Mouse (Mus musculus) T-helper 17 cell (primary cell): ENCODE data around the gene 4931406C07Rik.

Source experiments
- in situ Hi-C, 2 experiments: fragments of 300-600 bp; cut with MboI, MseI; formaldehyde crosslinking; loops; 1 replicate in 1 of 2; 2 replicates in 1 of 2; pipeline ENCODE4 v1.15.1; 2025; ENCODE audit warnings: high pct_unique_total_duplicates in 2 of 2

The 4931406C07Rik gene

DNA sequence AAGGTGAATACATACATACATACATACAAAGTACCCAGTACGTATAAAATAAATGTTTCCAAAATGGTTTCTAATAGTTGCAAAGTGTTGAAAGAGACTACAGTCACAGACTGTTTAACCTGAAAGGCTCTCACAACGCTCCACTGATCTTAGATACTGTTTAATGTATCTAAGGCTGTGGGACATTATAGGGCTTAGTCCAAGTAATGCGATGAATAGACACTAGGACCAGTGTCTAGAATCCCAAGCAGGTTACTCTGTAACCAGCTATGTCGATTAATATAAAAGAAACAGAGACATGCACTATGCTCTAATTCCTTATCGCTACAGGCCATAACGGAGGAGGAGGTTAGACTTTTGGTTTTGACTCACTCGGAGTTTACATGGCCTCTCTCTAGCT lies 9.1 kb downstream of the 4931406C07Rik start:
- in situ Hi-C loops: no loop called here

GRCm38 (mm10) chr9:15289251-15289650 lies 17.0 kb downstream of the 4931406C07Rik start:
- in situ Hi-C loops: loop anchor here in 1 of 2 experiments (5.0 kb wide), 1 partner anchor 97 kb away; no protein-coding TSS in a partner anchor

- in situ Hi-C loops: loop anchor here in 1 of 2 experiments (5.0 kb wide), 1 partner anchor 96 kb away; no protein-coding TSS in a partner anchor
Observed at GRCm38 (mm10) chr9:15288402-15288801, 17.8 kb downstream of the 4931406C07Rik start.

- in situ Hi-C loops: loop anchor here in 1 of 2 experiments (5.0 kb wide), 1 partner anchor 96 kb away; no protein-coding TSS in a partner anchor
Observed at GRCm38 (mm10) chr9:15287846-15288245, 18.4 kb downstream of the 4931406C07Rik start.

GRCm38 (mm10) chr9:15285443-15285842 lies 20.8 kb downstream of the 4931406C07Rik start:
- in situ Hi-C loops: loop anchor here in 1 of 2 experiments (5.0 kb wide), 1 partner anchor 93 kb away; no protein-coding TSS in a partner anchor

GRCm38 (mm10) chr9:15280491-15280879 lies 25.8 kb downstream of the 4931406C07Rik start:
- in situ Hi-C loops: no loop called here

DNA sequence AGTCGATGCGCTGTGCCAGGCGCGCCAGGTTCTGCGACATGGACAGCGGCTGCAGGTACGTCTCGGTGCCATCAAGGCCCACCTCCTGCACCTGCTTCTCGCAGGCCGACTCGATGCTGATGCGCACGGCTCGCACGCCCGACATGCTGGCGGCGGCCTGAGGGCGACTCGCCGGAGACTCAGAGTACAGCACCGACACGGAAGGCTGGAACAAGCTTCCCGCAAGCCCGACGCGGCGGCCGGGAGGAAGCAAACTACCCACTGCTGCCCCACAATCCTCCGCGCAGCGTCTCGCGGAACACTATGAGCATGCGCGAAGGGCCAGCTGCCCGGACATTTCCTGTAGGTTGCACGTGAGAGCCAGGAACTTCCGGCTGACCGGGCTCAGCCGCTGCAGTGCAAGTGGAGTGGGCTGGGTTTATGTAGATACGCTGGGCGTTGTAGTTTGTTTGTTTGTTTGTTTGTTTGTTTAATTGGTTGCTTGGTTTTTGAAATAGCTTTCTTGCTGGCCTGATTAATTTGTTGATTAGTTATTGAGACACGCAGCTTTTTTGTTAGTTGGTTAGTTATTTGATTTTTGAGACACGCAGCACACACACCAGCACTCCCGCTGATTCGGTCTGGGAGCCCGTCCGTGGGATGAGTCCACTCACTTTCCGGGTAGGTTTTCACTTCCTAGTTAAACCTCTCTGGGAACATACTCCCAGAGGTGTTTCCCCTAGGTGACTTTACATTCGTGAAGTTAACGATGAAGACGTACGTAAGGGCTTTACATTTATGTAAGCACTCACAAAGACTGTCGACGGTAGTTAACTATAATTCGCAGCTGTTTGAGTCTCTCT lies 26.4 kb downstream of the 4931406C07Rik start, which contains the start of gene Med17:
Med17 (minus strand) TSS at position 283 of the 842 bp plus-strand sequence.
- in situ Hi-C loops: no loop called here

DNA sequence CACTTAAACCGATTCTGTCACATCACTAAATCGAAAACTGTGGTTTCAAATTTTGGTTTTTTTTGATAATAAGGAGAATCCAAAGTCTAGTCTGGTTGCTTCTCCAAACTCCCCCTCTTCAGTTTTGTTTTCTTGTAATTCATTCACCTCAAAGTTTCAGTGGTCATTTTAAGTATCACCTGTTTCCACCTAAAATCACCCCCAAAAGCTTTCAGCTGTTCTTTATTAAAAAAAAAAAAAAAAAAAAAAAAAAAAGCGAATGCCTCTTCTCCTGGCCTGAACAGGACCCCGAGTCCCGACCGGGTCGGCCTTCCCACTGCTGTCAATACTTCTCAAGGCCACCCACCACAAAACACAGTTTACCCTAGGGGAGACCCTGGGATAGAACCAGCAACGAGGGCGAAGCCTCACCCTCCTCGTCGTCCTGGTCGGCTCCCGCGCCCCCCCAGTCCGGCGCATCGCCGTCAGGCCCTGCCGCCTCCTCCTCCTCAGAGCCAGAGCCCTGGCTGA lies 27.1 kb downstream of the 4931406C07Rik start:
- in situ Hi-C loops: no loop called here

GRCm38 (mm10) chr9:15278343-15278742 lies 27.9 kb downstream of the 4931406C07Rik start:
- in situ Hi-C loops: no loop called here

- in situ Hi-C loops: no loop called here
Observed at GRCm38 (mm10) chr9:15276855-15277254, 29.4 kb downstream of the 4931406C07Rik start.

GRCm38 (mm10) chr9:15273981-15274380 lies 32.3 kb downstream of the 4931406C07Rik start:
- in situ Hi-C loops: loop anchor here in 1 of 2 experiments (5.0 kb wide), 1 partner anchor 457 kb away; no protein-coding TSS in a partner anchor

GRCm38 (mm10) chr9:15263487-15263886 lies 42.8 kb downstream of the 4931406C07Rik start:
- in situ Hi-C loops: no loop called here

- in situ Hi-C loops: no loop called here
Observed at GRCm38 (mm10) chr9:15261980-15262379, 44.3 kb downstream of the 4931406C07Rik start.

DNA sequence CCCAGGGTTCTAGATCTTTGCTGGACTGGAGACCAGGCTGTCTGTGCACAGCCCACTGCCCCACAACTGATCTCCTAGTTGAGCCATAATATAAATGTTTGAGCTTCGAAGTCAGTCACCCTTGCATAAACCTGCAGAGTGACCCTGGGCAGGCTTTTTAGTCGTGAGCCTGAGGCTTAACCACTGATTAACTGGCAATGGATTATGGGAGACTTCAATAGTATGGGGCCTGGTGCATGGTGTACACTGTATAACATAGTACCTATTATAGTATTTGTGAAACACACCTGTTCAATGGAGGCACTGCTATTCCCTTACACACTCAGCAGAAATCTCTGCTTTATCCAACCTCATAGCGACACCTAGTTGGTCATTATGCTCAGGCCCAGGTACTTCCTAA lies 50.0 kb downstream of the 4931406C07Rik start:
- in situ Hi-C loops: no loop called here

GRCm38 (mm10) chr9:15254501-15254900 lies 51.7 kb downstream of the 4931406C07Rik start:
- in situ Hi-C loops: no loop called here

DNA sequence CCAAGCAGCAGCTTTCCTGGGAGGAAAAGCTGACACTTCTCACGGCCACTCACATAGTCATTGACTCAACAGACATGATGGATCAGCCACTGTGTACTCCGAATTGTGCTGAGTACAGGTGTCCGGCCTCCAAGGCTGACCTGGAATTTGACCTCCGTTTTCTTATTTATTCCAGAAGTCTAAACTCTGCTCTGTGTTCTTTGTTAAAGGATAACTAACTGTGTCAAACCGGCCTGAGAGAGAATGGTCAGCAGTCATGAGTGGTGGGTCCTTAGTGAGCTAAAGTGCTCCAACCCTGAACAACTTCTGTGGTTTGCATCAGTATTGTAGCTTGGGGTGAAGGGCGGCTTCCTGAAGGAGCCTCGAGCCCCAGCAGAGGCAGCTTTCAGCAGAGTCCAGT lies 54.1 kb downstream of the 4931406C07Rik start:
- in situ Hi-C loops: no loop called here

- in situ Hi-C loops: no loop called here
Observed at GRCm38 (mm10) chr9:15250376-15250775, 55.9 kb downstream of the 4931406C07Rik start.

DNA sequence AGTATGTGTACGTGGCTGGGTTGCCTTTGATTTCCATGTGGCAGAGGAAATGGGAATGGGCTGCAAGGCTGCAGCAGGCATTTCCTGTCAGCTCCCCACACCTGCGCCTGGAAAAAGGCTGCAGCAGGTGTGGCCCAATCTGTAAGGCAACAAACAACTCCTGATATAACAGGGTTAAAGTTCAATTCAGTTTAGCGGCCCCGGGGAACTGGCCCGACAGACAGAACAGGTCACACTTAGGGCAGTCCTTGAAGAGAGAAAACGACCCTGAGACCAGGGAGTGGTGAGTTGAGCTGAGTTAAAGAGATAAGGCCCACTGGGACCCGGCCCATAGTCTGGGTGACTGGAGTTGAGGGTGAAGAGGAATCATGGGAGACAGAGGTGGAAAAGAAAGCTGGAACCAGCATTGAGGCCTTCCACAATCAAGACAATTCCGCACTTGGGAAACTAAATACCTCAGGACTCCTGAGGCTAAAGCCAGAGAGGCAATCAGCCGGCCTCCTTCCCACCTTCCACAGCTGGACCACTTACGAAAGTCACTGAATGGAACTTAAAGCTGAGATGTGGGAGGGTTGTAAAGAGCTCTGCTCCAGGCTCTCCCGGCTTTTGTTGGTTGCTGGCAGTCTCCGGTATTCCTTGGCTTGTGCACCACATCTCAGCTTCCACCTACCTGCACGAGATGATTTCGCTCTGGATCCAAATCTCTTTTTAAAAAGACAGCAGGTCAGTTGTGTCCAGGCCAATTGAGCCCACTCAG lies 60.8 kb downstream of the 4931406C07Rik start:
- in situ Hi-C loops: no loop called here

GRCm38 (mm10) chr9:15242130-15242529 lies 64.1 kb downstream of the 4931406C07Rik start:
- in situ Hi-C loops: no loop called here

DNA sequence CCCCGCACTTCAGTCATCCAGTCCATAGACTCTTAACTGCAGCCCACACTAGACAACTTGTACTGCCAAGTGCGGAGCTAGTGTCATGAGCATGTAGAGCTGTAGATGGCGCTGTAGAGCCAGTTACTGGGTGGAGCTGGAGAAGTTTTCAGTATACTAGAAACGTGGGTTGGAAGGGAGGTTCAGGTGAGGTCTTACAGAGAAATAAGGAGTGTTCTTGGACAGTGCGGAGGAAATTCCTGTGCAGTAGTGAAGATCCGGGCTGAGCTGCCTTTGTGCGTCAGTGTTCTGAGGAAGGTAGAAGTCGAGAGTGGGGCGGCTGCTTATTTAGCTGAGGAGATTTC lies 64.7 kb downstream of the 4931406C07Rik start:
- in situ Hi-C loops: no loop called here

DNA sequence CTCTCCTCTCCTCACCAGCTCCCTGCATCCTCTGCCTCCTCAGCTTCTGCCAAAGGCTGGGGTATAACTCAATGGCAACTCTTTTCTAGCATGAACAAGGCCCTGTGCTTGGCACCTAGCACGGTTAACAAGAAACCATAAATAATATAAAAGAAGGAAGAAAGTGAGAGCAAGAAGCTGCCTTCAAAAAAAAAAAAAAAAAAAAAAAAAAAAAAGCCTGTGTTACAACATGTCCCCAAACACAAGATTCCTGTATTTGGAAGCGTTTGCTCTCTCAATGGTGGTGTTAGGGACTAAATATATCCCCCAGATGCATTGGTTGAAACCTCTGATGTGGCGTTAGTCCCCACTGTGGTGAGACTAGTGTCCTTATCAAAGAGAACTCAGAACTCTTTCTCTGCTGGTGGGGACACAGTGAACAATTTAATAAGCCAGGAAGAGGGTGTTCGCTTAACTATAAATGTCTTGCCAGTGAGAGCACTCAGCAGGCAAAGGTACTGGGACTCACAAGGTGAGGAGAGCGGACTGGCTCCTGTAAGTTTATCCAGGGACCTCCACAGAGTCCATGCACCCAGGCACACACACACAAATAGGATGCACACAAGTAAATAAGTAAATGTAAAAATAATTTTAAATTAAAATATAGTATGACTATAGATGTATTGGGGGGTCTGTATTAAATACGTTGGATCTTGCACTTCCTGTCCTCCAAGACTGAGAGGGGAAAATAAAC lies 65.2 kb downstream of the 4931406C07Rik start:
- in situ Hi-C loops: no loop called here
